Mouse (Mus musculus): ENCODE results near the gene Slc22a6. TPM values are rescaled to one million over a fixed set of nuclear protein-coding genes. Genes with fewer than 3 reads are reported as not detected.

Slc22a6 gene
- polyA plus RNA-seq, 1 experiment from 2014 or later: 2.5 TPM

DNA sequence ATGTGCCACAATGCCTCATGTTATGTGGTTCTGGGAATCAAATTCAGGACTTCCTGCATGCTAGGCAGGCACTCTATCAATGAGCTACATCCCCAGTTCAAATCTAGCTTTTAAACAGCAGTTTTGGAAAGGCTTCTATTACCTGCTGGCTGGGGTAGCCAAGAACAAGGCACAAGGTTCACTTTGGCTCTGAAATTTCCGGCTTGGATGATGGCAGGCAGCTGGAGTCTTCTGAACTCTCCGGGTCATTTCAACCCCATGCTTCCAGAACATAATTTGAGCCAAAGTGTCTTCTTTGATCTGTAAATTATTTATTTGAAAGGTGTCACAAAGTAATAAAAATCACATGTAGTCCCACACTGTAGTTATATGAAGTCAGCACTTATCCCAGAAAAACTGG, 4.7 kb upstream of the Slc22a6 start:
- 80% methylated on average over 2 of the region's 2 CpGs for whole genome bisulfite sequencing
- H3K36me3 ChIP-seq: no peaks in the 10 kb centered on the region
- no peak overlapping the region for H3K4me3 ChIP-seq
- H3K4me2 ChIP-seq (replicated peaks): no peak overlapping the region
- no peak for ATAC-seq (ENCODE audit: low FRiP score, low read depth)
- no peak overlapping the region for H3K9ac ChIP-seq
- H3K9me3 ChIP-seq: no peaks in the 10 kb centered on the region
- no peaks in the 10 kb centered on the region for H3K27me3 ChIP-seq (replicated peaks)
- H3K4me1 ChIP-seq: no peaks in the 10 kb centered on the region
- H3K27ac ChIP-seq: no peak overlapping the region

DNA sequence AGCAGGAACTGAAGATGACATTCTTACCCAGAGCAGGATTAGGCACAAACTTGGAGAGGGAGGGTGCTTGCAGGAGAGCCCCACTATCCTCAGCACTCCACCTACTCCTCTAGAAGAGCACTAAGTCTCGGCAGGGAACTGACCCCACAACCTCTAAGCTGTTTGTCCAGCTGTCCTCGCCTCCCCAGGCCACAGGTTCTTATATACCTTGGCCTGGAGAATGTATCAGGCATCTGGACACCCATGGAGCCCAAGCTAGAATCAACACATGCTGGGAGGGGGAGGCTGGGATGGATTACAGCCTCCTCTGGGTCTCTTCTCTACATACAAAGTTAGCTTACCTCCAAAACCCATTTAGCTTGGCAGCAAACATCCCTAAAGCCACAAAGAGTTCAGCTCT, 3.5 kb upstream of the Slc22a6 start:
- no peak overlapping the region for H3K27ac ChIP-seq
- H3K4me3 ChIP-seq: no peak overlapping the region
- H3K4me2 ChIP-seq (replicated peaks): no peak overlapping the region
- H3K4me1 ChIP-seq: no peaks in the 10 kb centered on the region
- no peak overlapping the region for H3K9ac ChIP-seq
- no peaks in the 10 kb centered on the region for H3K9me3 ChIP-seq
- H3K27me3 ChIP-seq (replicated peaks): no peaks in the 10 kb centered on the region
- 55% methylated on average over 2 of the region's 2 CpGs for WGBS
- no peaks in the 10 kb centered on the region for H3K36me3 ChIP-seq
- ATAC-seq (ENCODE audit: low FRiP score, low read depth): no peak

DNA sequence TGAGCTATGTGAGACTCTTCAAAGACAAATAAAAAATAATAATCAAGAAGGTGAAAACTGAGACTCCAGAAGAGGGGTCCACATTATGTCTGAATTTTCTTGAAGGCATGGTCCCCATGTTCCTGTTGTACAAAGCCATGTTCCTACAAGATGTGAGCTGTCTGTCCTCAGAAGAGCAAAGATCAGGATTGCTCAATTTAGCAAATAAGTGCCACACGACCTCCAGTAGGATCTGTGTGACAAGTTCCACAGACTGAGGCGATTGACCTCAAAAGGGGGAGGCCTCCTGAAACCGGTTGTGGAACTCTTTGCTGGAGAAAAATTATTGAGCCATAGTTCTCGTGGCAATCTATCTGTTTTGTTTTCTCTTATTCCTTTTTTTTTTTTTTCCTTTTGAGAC, 1.5 kb upstream of the Slc22a6 start:
- WGBS: 75% methylated on average over 4 of the region's 4 CpGs
- ATAC-seq (ENCODE audit: low FRiP score, low read depth): no peak
- Histone ChIP-seq H3K4me3 (no peak overlapping the region), H3K9me3 (no peaks in the 10 kb centered on the region), H3K9ac (no peak overlapping the region), H3K36me3 (no peaks in the 10 kb centered on the region), H3K27me3 (replicated peaks) (no peaks in the 10 kb centered on the region), H3K4me2 (replicated peaks) (no peak overlapping the region), H3K4me1 (no peaks in the 10 kb centered on the region), H3K27ac (no peak overlapping the region)

DNA sequence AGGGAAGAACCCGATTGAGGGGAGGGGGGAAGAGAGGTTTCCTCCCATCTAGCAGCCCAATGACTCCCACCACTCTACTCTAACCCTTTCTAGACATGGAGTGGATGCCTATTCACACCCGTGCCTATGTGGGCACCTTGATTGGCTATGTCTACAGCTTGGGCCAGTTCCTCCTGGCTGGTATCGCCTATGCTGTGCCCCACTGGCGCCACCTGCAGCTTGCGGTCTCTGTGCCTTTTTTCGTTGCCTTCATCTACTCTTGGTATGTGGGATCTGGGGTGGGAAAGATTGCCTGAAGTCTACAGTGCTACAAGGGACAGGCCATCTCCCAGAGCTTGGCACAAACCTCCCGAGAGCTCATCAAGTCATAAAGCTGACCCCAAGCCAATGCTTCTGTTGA, 3.3 kb downstream of the Slc22a6 start:
- ATAC-seq (ENCODE audit: low FRiP score, low read depth): no peak
- WGBS: 93% methylated on average over 7 of the region's 7 CpGs
- Histone ChIP-seq H3K4me1 (no peaks in the 10 kb centered on the region), H3K27ac (no peak overlapping the region), H3K36me3 (no peaks in the 10 kb centered on the region), H3K9me3 (no peaks in the 10 kb centered on the region), H3K9ac (no peak overlapping the region), H3K27me3 (replicated peaks) (no peaks in the 10 kb centered on the region), H3K4me2 (replicated peaks) (no peak overlapping the region), H3K4me3 (no peak overlapping the region)

DNA sequence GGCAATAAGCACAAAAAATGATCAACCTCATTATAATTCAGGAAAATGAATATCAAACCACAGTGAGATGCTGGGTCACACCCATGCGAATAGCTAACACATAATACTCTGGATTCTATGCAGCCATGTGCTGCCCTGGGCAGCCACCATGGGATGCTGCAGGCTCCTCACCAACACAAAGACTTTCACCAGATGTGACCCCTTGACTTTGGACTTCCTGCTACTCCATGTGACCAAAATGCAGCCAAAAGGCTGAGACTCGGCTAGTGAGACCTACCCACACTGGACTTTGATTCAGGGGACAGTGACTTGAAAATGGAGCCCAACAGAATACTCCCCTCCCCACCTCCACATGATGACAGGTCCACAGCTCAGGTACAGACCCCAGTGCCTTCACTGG, 12.4 kb downstream of the Slc22a6 start:
- H3K27me3 ChIP-seq (replicated peaks): no peaks in the 10 kb centered on the region
- H3K9ac ChIP-seq: no peak overlapping the region
- no peak overlapping the region for H3K27ac ChIP-seq
- H3K36me3 ChIP-seq: no peaks in the 10 kb centered on the region
- ATAC-seq (ENCODE audit: low FRiP score, low read depth): no peak
- 76% methylated on average over 2 of the region's 2 CpGs for WGBS
- no peak overlapping the region for H3K4me3 ChIP-seq
- H3K4me2 ChIP-seq (replicated peaks): no peak overlapping the region
- H3K4me1 ChIP-seq: no peaks in the 10 kb centered on the region
- H3K9me3 ChIP-seq: no peaks in the 10 kb centered on the region

DNA sequence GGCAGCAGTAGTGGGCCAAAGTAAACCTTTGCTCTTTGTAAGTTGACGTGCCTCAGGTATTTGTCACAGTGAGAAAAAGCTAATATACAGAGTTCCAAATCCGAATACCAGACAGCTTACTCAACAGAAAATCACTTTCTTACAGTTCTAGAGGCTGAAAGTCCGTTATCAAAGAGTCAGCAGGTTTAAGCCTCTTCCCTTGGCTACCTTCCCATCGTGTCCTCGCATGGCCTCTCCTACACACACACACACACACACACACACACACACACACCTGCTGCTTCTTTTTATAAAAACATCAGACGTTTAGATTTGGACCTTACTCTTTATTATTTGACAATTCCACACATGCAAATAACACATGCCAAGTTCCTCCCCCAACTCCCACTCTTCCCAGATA, 13.0 kb downstream of the Slc22a6 start:
- H3K27ac ChIP-seq: no peak overlapping the region
- no peak overlapping the region for H3K4me2 ChIP-seq (replicated peaks)
- H3K9ac ChIP-seq: no peak overlapping the region
- ATAC-seq (ENCODE audit: low FRiP score, low read depth): no peak
- WGBS: 86% methylated on average over 6 of the region's 6 CpGs
- no peaks in the 10 kb centered on the region for H3K9me3 ChIP-seq
- H3K36me3 ChIP-seq: no peaks in the 10 kb centered on the region
- no peaks in the 10 kb centered on the region for H3K4me1 ChIP-seq
- H3K4me3 ChIP-seq: no peak overlapping the region
- H3K27me3 ChIP-seq (replicated peaks): no peaks in the 10 kb centered on the region

DNA sequence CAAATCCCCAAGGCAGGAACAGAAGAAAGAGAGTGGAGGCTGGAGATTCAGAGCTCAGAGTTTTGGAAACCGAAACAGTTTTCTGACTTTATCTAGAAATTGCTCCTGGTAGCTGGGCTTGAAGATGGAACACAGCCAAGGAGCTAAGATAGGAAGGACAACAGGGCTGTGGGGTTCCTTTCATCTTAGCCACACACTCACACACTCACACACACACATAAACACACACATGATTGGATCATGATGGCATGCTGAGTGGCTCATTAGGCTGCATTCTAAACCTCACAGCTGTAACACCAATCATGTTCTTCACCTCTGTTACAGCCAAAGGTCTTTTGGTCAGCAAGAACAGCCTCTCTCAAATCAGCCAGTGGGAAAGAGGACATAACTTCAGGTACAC, 14.2 kb downstream of the Slc22a6 start:
- no peak for ATAC-seq (ENCODE audit: low FRiP score, low read depth)
- no peak overlapping the region for H3K27ac ChIP-seq
- no peaks in the 10 kb centered on the region for H3K36me3 ChIP-seq
- no peaks in the 10 kb centered on the region for H3K4me1 ChIP-seq
- H3K4me2 ChIP-seq (replicated peaks): no peak overlapping the region
- no peaks in the 10 kb centered on the region for H3K27me3 ChIP-seq (replicated peaks)
- H3K9me3 ChIP-seq: no peaks in the 10 kb centered on the region
- no peak overlapping the region for H3K4me3 ChIP-seq
- WGBS: 85% methylated on average over 1 of the region's 1 CpGs
- no peak overlapping the region for H3K9ac ChIP-seq

DNA sequence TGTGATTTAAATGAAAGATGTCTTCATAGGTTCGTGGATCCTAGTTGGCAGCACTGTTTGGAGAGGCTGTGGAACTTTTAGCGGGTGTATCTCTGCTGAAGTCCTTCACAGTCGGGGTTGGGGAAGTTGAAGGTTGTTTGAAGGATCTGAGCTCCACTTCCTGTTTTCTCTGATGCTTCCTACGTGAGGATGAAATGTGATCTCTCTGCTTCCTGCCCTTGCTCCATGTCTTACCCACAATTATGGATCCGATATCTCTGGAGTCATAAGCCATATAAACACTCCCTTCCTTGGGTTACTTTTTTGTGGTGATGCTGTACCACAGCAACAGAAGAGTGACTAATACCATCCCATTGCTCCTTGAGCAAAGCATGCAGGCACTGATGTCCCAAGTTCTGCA, 24.2 kb downstream of the Slc22a6 start:
- Histone ChIP-seq H3K9me3 (no peaks in the 10 kb centered on the region), H3K4me2 (replicated peaks) (no peak overlapping the region), H3K4me3 (no peak overlapping the region), H3K27ac (no peak overlapping the region), H3K27me3 (replicated peaks) (no peaks in the 10 kb centered on the region), H3K4me1 (no peaks in the 10 kb centered on the region), H3K9ac (no peak overlapping the region), H3K36me3 (no peaks in the 10 kb centered on the region)
- WGBS: 70% methylated on average over 5 of the region's 5 CpGs
- no peak for ATAC-seq (ENCODE audit: low FRiP score, low read depth)

DNA sequence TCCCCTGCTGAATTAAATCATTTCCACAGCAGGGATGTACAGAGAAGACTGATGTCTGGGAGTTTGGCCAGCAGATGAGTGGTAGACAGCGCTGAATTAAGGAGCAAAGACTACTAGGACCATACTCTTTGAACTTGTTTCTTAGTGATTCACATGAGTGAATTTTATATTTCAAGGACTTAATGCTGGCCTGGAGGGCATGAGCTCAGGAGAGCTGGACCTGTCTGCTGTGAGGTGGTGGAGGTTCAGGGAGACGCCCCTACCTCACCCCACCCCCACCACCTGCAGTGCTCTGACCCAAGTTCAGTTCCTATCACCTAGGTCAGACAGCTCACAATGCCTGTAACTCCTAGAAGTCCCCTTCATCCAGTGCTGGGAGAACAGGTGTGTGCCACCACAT, 28.6 kb downstream of the Slc22a6 start:
- Histone ChIP-seq H3K27me3 (replicated peaks) (no peaks in the 10 kb centered on the region), H3K9ac (no peak overlapping the region), H3K4me2 (replicated peaks) (no peak overlapping the region), H3K36me3 (no peaks in the 10 kb centered on the region), H3K9me3 (no peaks in the 10 kb centered on the region), H3K27ac (no peak overlapping the region), H3K4me1 (no peaks in the 10 kb centered on the region), H3K4me3 (no peak overlapping the region)
- ATAC-seq (ENCODE audit: low FRiP score, low read depth): no peak
- WGBS: 72% methylated on average over 2 of the region's 2 CpGs

DNA sequence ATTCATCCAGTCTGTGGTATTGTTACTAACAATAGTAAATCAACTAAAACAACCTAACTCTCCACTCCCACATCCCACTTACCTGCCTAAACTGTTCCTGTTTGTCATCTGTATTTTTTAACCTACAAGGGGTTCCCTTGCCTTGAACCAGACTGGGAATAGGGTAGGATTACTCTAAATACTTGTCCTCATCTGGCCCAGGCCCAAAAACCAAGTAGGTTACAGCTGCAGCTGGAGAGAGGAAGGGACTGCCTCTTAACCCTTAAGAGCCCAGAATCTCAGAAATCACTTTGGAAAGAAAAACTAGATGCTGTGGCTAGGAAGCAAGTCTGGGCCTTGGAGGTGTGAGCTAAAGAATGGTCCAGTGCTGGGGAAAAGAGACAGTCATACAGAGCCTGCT, 38.0 kb downstream of the Slc22a6 start:
- no peaks in the 10 kb centered on the region for H3K27me3 ChIP-seq (replicated peaks)
- no peak overlapping the region for H3K4me3 ChIP-seq
- H3K36me3 ChIP-seq: no peaks in the 10 kb centered on the region
- H3K9ac ChIP-seq: no peak overlapping the region
- H3K4me1 ChIP-seq: no peaks in the 10 kb centered on the region
- H3K4me2 ChIP-seq (replicated peaks): no peak overlapping the region
- no peaks in the 10 kb centered on the region for H3K9me3 ChIP-seq
- no peak for ATAC-seq (ENCODE audit: low FRiP score, low read depth)
- no peak overlapping the region for H3K27ac ChIP-seq

DNA sequence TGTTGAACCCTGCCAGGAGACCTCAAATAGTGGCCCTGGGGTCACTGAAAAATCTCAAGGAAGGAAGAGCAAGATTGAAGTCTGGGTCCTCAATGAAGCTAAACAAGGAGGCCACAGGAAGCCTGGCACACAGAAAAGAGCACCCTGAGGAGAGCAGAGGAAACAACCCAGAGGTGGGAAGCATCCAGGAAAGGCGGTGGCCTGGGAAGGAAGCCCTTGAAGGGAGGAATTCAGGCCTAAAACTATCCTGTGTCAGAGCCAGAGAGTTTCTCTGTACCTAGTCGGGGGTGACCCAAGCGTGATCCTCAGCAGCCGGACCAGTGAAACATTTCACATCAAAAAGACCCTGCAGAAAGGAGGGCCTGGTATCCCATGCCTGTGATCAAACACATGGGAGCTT, 38.5 kb downstream of the Slc22a6 start:
- Histone ChIP-seq H3K9ac (no peak overlapping the region), H3K36me3 (no peaks in the 10 kb centered on the region), H3K4me2 (replicated peaks) (no peak overlapping the region), H3K27ac (no peak overlapping the region), H3K9me3 (no peaks in the 10 kb centered on the region), H3K4me3 (no peak overlapping the region), H3K27me3 (replicated peaks) (no peaks in the 10 kb centered on the region), H3K4me1 (no peaks in the 10 kb centered on the region)
- no peak for ATAC-seq (ENCODE audit: low FRiP score, low read depth)
- WGBS: 73% methylated on average over 4 of the region's 4 CpGs

DNA sequence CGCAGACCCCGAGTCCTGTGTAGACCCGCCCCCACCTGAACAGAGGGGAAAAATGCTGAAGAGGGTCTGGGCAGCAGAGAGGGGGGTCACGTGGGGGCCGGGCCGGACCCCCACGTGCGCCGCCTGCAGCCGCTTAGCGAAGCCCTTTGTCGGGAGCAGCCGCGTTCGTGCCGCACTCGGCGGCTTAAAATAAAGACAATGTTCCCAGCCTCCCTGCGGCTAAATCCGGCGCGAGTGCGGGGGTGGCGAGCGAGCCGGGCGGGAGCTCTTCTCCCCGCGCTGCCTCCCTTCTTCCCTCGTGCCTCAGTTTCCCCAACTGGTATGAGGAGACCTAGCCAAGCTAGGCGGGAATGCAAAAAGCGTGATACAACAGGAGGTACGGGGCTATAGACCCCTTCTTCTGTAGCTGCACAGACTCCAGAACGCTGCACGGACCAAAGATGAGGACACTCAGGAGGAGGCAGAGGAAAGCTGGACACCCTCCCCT, 44.0 kb downstream of the Slc22a6 start:
- Histone ChIP-seq H3K4me2 (replicated peaks) (peak overlapping the region; percentile 89), H3K9me3 (no peaks in the 10 kb centered on the region), H3K36me3 (no peaks in the 10 kb centered on the region), H3K27me3 (replicated peaks) (no peaks in the 10 kb centered on the region; the same call in 1 of the 2 replicates), H3K4me1 (peaks cover 9% of the 10 kb centered on the region; the same call in 1 of the 2 replicates), H3K4me3 (peak overlapping the region; percentile 42), H3K27ac (no peak overlapping the region), H3K9ac (peak overlapping the region; percentile 58)
- 2% methylated on average over 35 of the region's 35 CpGs for WGBS
- ATAC-seq (ENCODE audit: low FRiP score, low read depth): peak; percentile 75

DNA sequence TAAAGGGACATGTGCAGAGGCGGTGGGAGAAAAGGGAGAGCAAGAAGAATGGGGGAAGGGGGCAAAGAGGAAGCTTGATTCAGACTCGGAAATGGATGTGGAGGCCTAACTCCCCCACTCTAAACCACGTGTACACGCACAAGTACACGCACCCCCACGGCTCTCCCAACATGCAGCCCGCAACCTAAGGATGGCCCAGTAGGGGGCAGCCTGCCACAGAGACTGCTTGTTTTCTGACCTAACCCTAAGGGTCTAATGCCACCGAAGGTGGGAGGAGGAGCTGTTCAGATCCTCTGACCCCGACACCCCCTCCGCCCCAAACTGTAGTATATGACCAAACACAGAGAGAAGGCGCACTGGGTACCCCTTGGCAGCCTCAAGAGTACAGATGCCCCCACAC, 44.5 kb downstream of the Slc22a6 start:
- no peaks in the 10 kb centered on the region for H3K36me3 ChIP-seq
- peak overlapping the region; percentile 42 for H3K4me3 ChIP-seq
- H3K9ac ChIP-seq: peak overlapping the region; percentile 58; the same call in 1 of the 2 replicates
- peak overlapping the region; percentile 89 for H3K4me2 ChIP-seq (replicated peaks)
- H3K9me3 ChIP-seq: no peaks in the 10 kb centered on the region
- no peak overlapping the region for H3K27ac ChIP-seq
- no peaks in the 10 kb centered on the region; the same call in 1 of the 2 replicates for H3K27me3 ChIP-seq (replicated peaks)
- peak; percentile 74 for ATAC-seq (ENCODE audit: low FRiP score, low read depth)
- 3% methylated on average over 11 of the region's 11 CpGs for WGBS
- H3K4me1 ChIP-seq: peaks cover 9% of the 10 kb centered on the region; the same call in 1 of the 2 replicates
